Mouse (Mus musculus) liver, embryonic 14.5 days (tissue): Measurements from ENCODE around the gene Clp1.

Source experiments
- CTCF ChIP-seq: IDR thresholded peaks from 2 replicates; pipeline ENCODE4 v1.5.1; 2016; ENCODE audit warnings: antibody characterized with exemption, low read depth, control low read depth
- EP300 ChIP-seq: IDR thresholded peaks from 2 replicates; pipeline ENCODE4 v1.6.1; 2016; ENCODE audit warnings: antibody characterized with exemption, low read depth

GRCm38 (mm10) chr2:84733579-84734300, 6.6 kb upstream of the Clp1 start, which contains the start of gene Ypel4:
- TF ChIP-seq CTCF: no peak
- no peak for TF ChIP-seq EP300
